Mouse (Mus musculus): Measurements from ENCODE around the gene Clec2e.
"Not testable (repeated sequence)": the region's sequence is repeated elsewhere in the genome, so short reads cannot be mapped to it uniquely, and the experiment has no call there.

The Clec2e gene

DNA sequence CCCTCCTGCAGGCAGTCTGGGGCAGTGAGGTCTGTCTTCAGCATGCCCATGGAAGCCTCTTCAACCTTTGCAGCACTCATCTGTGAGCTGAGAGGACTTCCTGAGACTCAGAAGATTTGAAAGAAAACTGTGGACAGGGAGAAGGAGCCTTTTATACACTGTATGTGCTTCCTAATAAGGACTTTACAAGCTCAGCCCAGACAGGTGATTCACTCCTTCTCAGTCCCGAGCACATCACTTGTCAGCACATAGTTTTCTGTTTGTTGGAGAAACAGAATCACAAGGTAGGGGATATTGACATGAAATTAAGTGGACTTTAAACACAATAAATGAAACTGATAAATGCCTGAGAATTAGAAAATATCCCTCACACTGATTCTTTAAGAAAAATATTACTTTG lies at the start of gene Clec2e:
Gene Clec2e (minus strand): TSS at position 120 of the 400 bp plus-strand sequence.
- in situ Hi-C loops (cut with MseI, MboI) = not testable (repeated sequence)

DNA sequence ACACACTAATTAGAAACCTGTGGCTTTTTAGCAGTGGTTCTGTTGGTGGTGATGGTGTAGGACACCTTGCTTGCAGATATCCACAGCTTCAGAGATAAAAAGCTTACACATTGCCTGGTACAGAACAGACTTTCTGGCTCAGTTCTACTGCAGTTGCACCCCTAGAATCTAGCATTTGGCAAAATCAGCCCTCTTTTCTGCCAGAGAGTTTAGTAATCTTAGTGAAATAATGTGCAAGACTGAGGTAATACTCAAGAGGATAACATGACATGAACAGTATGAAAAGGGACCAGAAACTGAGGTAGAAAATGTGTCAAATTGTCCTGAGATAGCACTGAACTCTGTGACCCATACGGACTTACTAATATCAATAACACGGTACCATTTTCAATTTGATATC lies 46.1 kb upstream of the Clec2e start:
- in situ Hi-C loops (cut with MseI, MboI) = no loop called here

- in situ Hi-C loops (cut with MseI, MboI) = no loop called here
Measured at GRCm38 (mm10) chr6:129132604-129133341, 32.1 kb upstream of the Clec2e start.

DNA sequence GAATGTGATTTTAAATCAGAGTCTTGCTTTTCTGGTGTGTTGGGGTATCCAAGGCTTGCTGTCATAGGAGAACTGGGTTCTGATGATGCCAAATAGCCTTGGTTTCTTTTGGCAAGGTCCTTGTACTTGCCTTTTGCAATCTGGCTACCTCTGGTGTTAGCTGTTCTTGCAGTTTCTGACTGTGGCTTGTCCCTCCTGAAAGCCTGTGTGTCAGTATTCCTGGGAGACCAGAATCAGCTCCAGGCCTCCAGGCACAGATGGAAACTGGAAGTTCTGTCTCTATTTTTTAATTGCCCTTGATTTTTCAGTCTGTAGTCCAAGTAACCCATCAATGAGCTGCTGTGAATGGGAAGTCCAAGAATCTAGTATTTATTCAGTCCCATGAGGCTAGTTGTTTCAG lies 26.1 kb upstream of the Clec2e start:
- in situ Hi-C loops (cut with MseI, MboI) = no loop called here

GRCm38 (mm10) chr6:129124531-129124930 lies 23.8 kb upstream of the Clec2e start:
- in situ Hi-C loops (cut with MseI, MboI) = not testable (repeated sequence)

- in situ Hi-C loops (cut with MseI, MboI) = no loop called here
Measured at GRCm38 (mm10) chr6:129116223-129116622, 15.5 kb upstream of the Clec2e start.

GRCm38 (mm10) chr6:129114237-129114636 lies 13.5 kb upstream of the Clec2e start:
- in situ Hi-C loops (cut with MseI, MboI) = not testable (repeated sequence)

DNA sequence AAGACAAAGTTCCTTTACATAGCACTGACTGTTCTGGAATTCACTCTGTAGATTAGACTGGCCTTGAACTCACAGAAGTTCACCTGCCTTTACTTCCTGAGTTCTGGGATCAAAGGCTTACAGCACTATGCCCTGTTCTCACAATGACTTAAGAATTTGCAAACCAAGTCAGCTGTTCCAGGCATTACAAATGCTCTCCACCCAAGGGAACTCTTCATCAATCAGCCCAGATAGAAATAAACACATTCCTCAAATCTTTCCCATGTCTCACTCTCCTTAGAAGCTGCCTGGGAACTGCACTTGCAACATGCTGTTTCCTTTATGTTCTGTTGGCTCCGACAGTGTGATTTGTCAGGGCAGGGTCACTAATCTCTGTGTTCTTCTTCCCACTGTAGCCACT lies 13.1 kb upstream of the Clec2e start:
- in situ Hi-C loops (cut with MseI, MboI) = no loop called here

- in situ Hi-C loops (cut with MseI, MboI) = no loop called here
Measured at GRCm38 (mm10) chr6:129113030-129113673, 12.4 kb upstream of the Clec2e start.

GRCm38 (mm10) chr6:129112526-129112925 lies 11.8 kb upstream of the Clec2e start:
- in situ Hi-C loops (cut with MseI, MboI) = no loop called here

GRCm38 (mm10) chr6:129107916-129108315 lies 7.2 kb upstream of the Clec2e start:
- in situ Hi-C loops (cut with MseI, MboI) = no loop called here

DNA sequence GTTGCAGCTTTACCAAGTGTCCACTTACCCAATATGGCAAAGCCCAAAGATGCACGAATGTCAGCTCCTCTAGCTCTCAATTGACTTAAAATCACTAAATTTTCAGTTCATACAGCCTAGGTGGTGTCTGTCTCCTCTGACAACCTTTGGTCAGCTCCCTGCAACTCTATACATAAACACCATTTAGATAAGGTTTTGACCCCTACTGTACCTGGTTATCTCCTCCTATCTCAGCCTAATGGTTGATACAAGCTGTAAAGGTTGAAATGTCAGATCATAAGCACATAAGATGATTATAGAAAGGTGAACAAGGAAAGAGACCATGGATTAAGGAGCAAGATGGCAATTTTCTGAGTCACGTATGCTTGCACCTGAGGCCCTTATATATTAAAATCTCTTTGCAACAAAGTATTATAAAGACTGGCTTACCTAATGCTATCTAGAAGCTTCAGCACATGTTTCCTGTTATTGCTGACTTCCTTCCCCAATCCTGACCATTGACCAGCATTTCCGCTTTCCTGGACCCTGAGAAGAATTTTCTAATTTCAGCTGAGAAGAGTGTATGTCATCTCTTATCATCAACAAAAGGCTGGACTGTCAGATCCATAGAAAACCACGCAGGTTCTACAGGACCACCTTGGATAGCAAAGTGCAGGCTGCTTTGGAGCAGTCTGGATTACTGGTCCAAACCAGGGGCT lies 2.3 kb upstream of the Clec2e start:
- in situ Hi-C loops (cut with MseI, MboI) = no loop called here

GRCm38 (mm10) chr6:129101604-129102003 lies 891 bp upstream of the Clec2e start:
- in situ Hi-C loops (cut with MseI, MboI) = no loop called here

DNA sequence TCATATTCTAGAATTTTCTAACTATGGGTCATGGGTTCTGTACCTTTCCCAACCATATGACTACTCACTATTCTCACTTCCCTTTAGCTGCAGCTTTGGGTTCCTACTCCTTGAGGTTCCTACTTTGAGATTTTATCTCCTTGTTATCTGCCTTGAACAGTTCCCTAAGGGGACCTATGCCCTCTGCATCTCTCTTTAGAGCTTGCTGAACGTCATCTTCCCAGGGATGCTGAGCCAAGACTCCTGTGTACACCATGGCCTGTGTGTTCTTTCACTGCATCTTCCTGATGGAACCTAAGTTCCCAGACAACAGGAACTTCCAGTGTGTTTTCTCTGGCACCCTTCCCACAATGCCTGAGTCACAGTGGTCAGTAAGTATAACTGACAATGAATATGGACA lies 2.8 kb downstream of the Clec2e start:
- in situ Hi-C loops (cut with MseI, MboI) = loop anchor here (10.0 kb wide), 1 partner anchor 147 kb away; no protein-coding TSS in a partner anchor

DNA sequence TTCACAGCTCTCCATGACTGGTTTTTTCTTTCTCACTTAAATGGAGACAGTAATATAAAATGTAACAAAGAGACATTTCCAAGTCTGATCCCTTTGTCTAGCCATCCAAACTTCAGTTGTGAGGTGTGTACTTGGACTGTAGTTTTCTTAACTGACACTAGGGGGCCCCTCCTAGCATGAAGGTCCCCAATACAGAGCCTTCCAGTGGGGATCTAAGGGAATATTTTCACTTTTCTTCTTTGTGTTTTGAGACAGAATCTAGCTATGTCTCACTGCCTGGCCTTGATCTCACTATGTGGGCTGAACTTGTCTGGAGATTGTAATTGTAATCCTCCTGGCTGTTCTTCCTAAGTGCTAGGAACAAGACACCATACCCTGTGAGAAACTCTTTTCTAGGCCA lies 5.5 kb downstream of the Clec2e start:
- in situ Hi-C loops (cut with MseI, MboI) = loop anchor here (10.0 kb wide), 1 partner anchor 150 kb away; no protein-coding TSS in a partner anchor

DNA sequence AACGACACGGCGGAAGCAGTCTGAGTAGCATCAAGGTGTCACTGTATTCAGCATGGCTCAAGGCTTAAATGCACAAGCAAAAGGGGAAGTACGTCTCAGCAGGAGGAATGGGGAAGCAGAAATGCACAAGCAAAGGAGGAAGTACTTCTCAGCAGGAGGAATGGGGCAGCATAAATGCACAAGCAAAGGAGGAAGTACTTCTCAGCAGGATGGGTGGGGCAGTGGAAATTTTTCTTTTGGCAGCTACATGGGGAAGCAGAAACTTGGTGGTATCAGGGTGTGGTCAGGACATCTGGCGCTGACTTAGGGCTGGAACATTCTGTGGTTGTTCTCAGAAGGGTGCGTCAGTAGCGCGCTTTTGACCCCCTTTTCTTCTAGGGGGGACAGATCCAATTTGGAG lies 12.1 kb downstream of the Clec2e start:
- in situ Hi-C loops (cut with MseI, MboI) = not testable (repeated sequence)

GRCm38 (mm10) chr6:129088161-129088560 lies 12.6 kb downstream of the Clec2e start:
- in situ Hi-C loops (cut with MseI, MboI) = no loop called here

DNA sequence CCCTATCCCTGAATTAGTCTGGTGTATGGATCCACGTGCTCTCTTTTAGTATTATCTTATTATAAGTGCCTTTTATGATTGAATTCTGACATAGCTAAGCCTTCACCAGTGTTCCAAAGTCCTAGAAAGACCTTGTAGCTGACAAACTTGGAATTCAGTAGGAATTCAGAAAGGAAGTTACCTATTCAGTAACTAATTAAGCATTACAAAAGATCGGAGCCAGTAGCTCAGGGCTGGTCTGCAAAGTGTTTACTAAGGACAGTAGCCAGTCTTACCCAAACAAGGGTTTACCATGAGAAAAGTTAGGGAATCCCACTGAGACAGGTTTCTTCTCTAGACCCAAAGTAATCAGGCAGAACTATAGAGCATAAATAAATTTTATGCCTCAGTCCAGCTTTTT lies 14.7 kb downstream of the Clec2e start:
- in situ Hi-C loops (cut with MseI, MboI) = not testable (repeated sequence)

GRCm38 (mm10) chr6:129085098-129085497 lies 15.6 kb downstream of the Clec2e start:
- in situ Hi-C loops (cut with MseI, MboI) = no loop called here

DNA sequence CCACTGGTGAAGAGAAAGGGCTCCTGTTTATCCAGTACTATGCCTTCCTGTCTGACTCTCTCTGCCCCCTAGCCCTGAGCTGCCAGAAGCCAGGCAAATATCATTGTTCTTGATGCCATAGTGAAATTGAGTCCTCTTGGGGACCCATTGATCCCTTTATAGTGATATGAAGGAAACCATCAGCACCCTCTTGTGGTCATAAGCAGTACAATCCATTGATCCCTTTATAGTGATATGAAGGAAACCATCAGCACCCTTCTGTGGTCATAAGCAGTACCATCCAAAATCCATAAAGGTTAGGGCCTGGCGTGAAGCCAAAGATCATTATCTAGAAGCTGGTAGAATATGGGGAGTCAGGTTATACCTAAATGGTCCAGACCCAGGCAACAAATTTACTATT lies 33.7 kb downstream of the Clec2e start:
- in situ Hi-C loops (cut with MseI, MboI) = loop anchor here (5.0 kb wide), 1 partner anchor 215 kb away; no protein-coding TSS in a partner anchor

DNA sequence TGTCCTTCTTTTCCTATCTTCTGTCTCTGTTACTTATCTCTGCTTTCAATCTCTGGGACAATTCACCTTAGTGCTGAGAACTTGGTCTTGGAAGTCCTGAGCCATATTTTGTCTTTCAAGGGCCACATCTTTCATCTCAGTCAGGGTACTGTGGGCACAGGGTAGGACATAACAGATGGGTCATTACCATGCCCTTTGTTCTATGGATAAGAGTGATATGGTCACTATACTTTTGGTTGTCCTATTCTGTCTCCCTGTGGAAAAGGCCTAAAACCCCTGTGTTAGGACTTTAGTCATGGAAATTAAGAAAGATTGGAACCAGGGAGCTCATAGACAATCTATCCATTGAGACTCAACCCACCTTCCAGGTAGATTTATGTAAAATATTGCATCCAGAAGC lies 34.2 kb downstream of the Clec2e start:
- in situ Hi-C loops (cut with MseI, MboI) = loop anchor here (5.0 kb wide), 1 partner anchor 214 kb away; no protein-coding TSS in a partner anchor

- in situ Hi-C loops (cut with MseI, MboI) = loop anchor here (5.0 kb wide), 1 partner anchor 214 kb away; no protein-coding TSS in a partner anchor
Measured at GRCm38 (mm10) chr6:129065857-129066256, 34.9 kb downstream of the Clec2e start.

Measured in mouse trophoblast stem cell (cell line).